Mouse (Mus musculus) CH12.LX (cell line): ENCODE measurements around the gene Plekhg6.

ENCODE experiments used
- CHD1 ChIP-seq: IDR thresholded peaks from 2 replicates; pipeline ENCODE4 v1.6.1; 2012; ENCODE audit warnings: low read depth, low read length, improper control_type of control experiment, inconsistent platforms
- CTCF ChIP-seq, 2 experiments: IDR thresholded peaks in 1 of 2; conservative IDR thresholded peaks in 1 of 2; 2 replicates each; pipeline ENCODE4 v1.5.1; 2011 to 2012; ENCODE audit warnings: low read depth in 2 of 2, low read length in 2 of 2, improper control_type of control experiment in 1 of 2, inconsistent platforms in 1 of 2, mild to moderate bottlenecking in 1 of 2, moderate library complexity in 1 of 2
- E2F4 ChIP-seq: IDR thresholded peaks from 2 replicates; pipeline ENCODE4 v1.6.1; 2011; ENCODE audit warnings: low read depth, low read length, improper control_type of control experiment; ENCODE audit not compliant: insufficient replicate concordance
- ELF1 ChIP-seq: IDR thresholded peaks from 2 replicates; pipeline ENCODE4 v1.6.1; 2014; ENCODE audit warnings: low read depth, mild to moderate bottlenecking, inconsistent platforms, low read length, improper control_type of control experiment
- JUND ChIP-seq: conservative IDR thresholded peaks from 2 replicates; pipeline ENCODE4 v1.6.1; 2011; ENCODE audit warnings: low read depth, low read length, improper control_type of control experiment
- POLR2A ChIP-seq: IDR thresholded peaks from 2 replicates; pipeline ENCODE4 v1.6.1; 2011; ENCODE audit warnings: low read depth, mild to moderate bottlenecking, improper control_type of control experiment, low read length
- POLR2AphosphoS2 ChIP-seq: IDR thresholded peaks from 2 replicates; pipeline ENCODE4 v1.6.1; 2011; ENCODE audit warnings: low read depth, low read length, improper control_type of control experiment
- TBP ChIP-seq: conservative IDR thresholded peaks from 2 replicates; pipeline ENCODE4 v1.6.1; 2011; ENCODE audit warnings: low read depth, low read length, improper control_type of control experiment
- UBTF ChIP-seq: IDR thresholded peaks from 2 replicates; pipeline ENCODE4 v1.6.1; 2012; ENCODE audit warnings: low read depth, mild to moderate bottlenecking, inconsistent platforms, low read length, improper control_type of control experiment, moderate library complexity
- USF2 ChIP-seq: conservative IDR thresholded peaks from 2 replicates; pipeline ENCODE4 v1.6.1; 2011; ENCODE audit warnings: low read depth, low read length, improper control_type of control experiment
- ZC3H11A ChIP-seq: IDR thresholded peaks from 2 replicates; pipeline ENCODE4 v1.6.1; 2012; ENCODE audit warnings: low read depth, mild to moderate bottlenecking, inconsistent platforms, low read length, improper control_type of control experiment

- TF ChIP-seq JUND (no peak), USF2 (no peak), CHD1 (no peak), CTCF (conservative IDR thresholded peaks at IDR 0.05 in 1 of 2, IDR thresholded peaks at IDR 0.05 in 1 of 2; ENCODE audit: low read depth in 2 of 2, low read length in 2 of 2) (no peak), POLR2A (no peak), E2F4 (no peak), UBTF (no peak), ELF1 (no peak), POLR2AphosphoS2 (no peak), ZC3H11A (no peak), TBP (no peak)
These were observed 9.3 kb upstream of the Plekhg6 start for GRCm38 (mm10) chr6:125389853-125390252.
